Mouse (Mus musculus) midbrain, embryonic 11.5 days (tissue): ENCODE results near the gene Ugt1a10. TPM values are rescaled to one million over a fixed set of nuclear protein-coding genes. Genes with fewer than 3 reads are reported as not detected.

Experiments
- ATAC-seq: fragments of 200-750 bp; cut with Nextera tagmentation; 2 replicates; pipeline ENCODE4 v1.8.0; 2017; ENCODE audit warnings: moderate TSS enrichment, moderate library complexity; ENCODE audit not compliant: low FRiP score
- DNase-seq: peaks from one replicate; pipeline ENCODE4 v3.0.0; 2015; ENCODE audit warnings: low spot score; ENCODE audit errors: missing footprints
- H3K27ac ChIP-seq: fragments of 300-500 bp; sonication (generic); 2 replicates; pipeline ENCODE4 v1.5.1; 2014; ENCODE audit warnings: low read depth, low read length
- H3K27me3 ChIP-seq: fragments of 300-500 bp; sonication (generic); 2 replicates; pipeline ENCODE4 v1.6.1; 2014; ENCODE audit warnings: mild to moderate bottlenecking, low read length, moderate library complexity, mixed read lengths; ENCODE audit not compliant: control insufficient read depth, insufficient read depth
- H3K36me3 ChIP-seq: fragments of 300-500 bp; sonication (generic); 2 replicates; pipeline ENCODE4 v1.6.1; 2014; ENCODE audit warnings: mild to moderate bottlenecking, low read length, moderate library complexity, mixed read lengths; ENCODE audit not compliant: control insufficient read depth, insufficient read depth
- H3K4me1 ChIP-seq: fragments of 300-500 bp; sonication (generic); 2 replicates; pipeline ENCODE4 v1.6.1; 2014; ENCODE audit warnings: low read length; ENCODE audit not compliant: control insufficient read depth, insufficient read depth
- H3K4me2 ChIP-seq: fragments of 300-500 bp; sonication (generic); 2 replicates; pipeline ENCODE4 v1.6.1; 2014; ENCODE audit warnings: mild to moderate bottlenecking, moderate library complexity
- H3K4me3 ChIP-seq: fragments of 300-500 bp; sonication (generic); 2 replicates; pipeline ENCODE4 v1.5.1; 2014; ENCODE audit warnings: low read depth, low read length
- H3K9ac ChIP-seq: fragments of 300-500 bp; sonication (generic); 2 replicates; pipeline ENCODE4 v1.6.1; 2014; ENCODE audit warnings: low read length
- H3K9me3 ChIP-seq: fragments of 300-500 bp; sonication (generic); 2 replicates; pipeline ENCODE4 v1.6.1; 2016; ENCODE audit warnings: low read length; ENCODE audit not compliant: control insufficient read depth
- WGBS: fragments of 180-500 bp; shearing (Covaris S2); extraction: QIAGEN DNeasy Blood & Tissue Kit; methylation state at CpG from one replicate; pipeline ENCODE4 v1.1.7; 2014; 5-methylcytosine and 5-hydroxymethylcytosine counted together
- polyA plus RNA-seq: library from polyadenylated mRNA; unstranded; fragments of >200 nt; fragmentation: Nextera tagmentation; extraction: Ambion mirVana; gene quantifications from 2 replicates; pipeline ENCODE4 v1.2.1, GENCODE M21; 2014

Gene Ugt1a10
- polyA plus RNA-seq, 1 experiment from 2014 or later = not detected

DNA sequence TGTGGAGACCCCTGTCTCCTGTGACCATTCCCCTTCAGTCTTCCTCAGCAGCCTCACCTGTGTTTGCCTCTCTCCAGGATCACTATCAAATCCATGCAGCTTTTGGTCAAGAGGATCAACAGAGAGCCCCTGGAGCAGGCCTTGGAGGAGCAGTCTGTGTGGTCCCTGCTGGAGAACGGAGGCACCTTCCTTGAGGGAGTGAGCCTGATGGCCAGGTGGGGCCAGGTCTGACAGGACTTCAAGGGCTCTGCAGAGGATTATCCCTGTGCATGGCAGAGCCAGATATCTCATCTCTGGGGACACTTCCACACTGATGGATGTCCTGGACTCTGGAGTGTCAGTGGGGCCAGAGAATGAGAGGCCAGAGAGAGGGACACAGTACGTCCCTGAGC lies 200.3 kb downstream of the Ugt1a10 start:
- 63% methylated on average over 2 of the region's 2 CpGs for WGBS
- H3K4me3 ChIP-seq = no peak overlapping the region

DNA sequence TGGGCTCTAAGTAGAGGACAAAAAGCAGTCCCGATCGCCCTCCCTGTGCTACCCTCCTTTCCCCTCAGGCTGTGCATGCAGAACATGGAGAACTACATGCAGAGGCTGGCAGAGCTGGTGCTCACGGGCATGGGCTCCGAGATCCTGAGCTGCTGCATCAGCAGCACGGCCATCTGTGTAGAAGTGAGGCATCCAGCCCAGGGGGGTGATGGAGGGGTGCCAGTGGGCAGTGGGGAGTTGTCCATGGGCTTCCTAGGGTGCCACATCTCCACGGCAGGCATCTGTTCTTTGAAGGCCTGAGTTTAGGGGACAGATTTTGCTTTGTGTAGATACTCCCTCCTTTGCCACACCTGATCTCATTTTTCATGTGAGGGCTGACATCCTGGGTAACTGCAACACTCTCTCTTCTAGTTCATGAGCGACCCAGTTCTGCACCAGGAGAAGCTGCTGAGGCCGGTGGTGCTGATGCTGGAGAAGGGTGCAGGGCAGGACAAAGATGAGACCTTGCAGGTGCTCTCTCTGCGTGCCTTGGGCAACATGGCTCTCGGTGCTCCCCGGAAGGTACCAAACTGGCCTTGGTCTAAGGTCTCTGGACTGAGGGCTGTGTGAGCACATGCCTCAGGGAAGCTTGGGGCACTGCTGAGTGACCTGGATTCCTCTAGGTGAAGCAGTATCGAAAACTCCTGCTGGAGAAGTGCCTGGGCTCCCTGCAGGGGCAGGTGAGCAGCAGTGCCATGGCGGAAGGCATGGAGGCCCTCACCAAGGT lies 201.0 kb downstream of the Ugt1a10 start:
- Histone ChIP-seq H3K9me3 (peaks cover 75% of the 10 kb centered on the region), H3K4me1 (no peaks in the 10 kb centered on the region), H3K9ac (no peak overlapping the region), H3K4me2 (no peak overlapping the region), H3K27me3 (no peaks in the 10 kb centered on the region), H3K27ac (no peak overlapping the region), H3K36me3 (peaks cover 6% of the 10 kb centered on the region; the same call in 1 of the 2 replicates), H3K4me3 (no peak overlapping the region)
- DNase-seq (no peak), ATAC-seq (no peak)
- WGBS = 80% methylated on average over 13 of the region's 13 CpGs

More for the DNA sequence above, 200.3 kb downstream of the Ugt1a10 start:
- DNase-seq (no peak), ATAC-seq (0 out of 2 replicates have a peak, but pooled peaks have one; percentile 1)
- peaks cover 5% of the 10 kb centered on the region; the same call in 1 of the 2 replicates for H3K36me3 ChIP-seq
- H3K9ac ChIP-seq = no peak overlapping the region
- no peaks in the 10 kb centered on the region for H3K27me3 ChIP-seq
- no peaks in the 10 kb centered on the region for H3K4me1 ChIP-seq
- no peak overlapping the region for H3K27ac ChIP-seq
- H3K4me2 ChIP-seq = no peak overlapping the region
- H3K9me3 ChIP-seq = peaks cover 82% of the 10 kb centered on the region

DNA sequence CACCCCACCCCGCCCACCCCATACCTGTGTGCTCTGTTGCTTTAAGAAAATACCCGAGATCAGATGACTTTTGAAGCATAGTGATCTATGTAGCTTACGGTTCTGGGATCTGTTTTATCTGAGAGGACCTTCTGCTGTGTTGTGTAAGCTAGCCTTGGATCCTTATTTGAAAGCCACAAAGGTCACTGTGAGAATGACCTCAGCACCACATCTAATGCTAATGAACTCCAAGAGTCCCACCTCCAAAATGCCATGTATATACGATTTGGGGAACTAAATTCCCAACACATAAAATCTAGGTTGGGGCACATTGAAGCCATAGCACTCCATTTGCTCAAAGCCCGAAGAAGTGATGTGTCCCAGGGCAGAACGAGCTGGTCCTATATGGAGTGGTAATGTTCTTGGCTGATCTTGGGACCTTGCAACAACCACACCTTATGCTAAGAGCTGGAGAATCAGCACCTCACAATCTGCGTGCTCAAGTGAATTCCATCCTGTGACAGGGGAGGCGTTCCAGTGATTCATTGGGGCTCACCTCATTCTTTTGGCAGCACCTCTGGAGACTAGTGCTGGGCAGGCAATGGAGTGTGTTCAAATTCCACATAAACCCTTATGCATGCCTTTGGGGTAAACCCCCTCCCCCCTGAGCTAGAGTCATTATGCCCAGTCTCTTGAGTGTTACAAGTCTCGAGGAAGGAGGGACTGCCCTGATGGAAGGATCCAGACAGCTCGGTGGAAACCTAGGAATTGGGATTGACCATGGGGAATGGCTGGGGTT lies 201.9 kb downstream of the Ugt1a10 start:
- peaks cover 77% of the 10 kb centered on the region for H3K9me3 ChIP-seq
- H3K4me1 ChIP-seq = no peaks in the 10 kb centered on the region
- no peaks in the 10 kb centered on the region for H3K27me3 ChIP-seq
- H3K9ac ChIP-seq = no peak overlapping the region
- no peak overlapping the region for H3K27ac ChIP-seq
- no peak overlapping the region for H3K4me2 ChIP-seq
- H3K4me3 ChIP-seq = no peak overlapping the region
- peaks cover 13% of the 10 kb centered on the region for H3K36me3 ChIP-seq
- ATAC-seq = no peak
- DNase-seq = no peak
- whole genome bisulfite sequencing = 82% methylated on average over 10 of the region's 10 CpGs

DNA sequence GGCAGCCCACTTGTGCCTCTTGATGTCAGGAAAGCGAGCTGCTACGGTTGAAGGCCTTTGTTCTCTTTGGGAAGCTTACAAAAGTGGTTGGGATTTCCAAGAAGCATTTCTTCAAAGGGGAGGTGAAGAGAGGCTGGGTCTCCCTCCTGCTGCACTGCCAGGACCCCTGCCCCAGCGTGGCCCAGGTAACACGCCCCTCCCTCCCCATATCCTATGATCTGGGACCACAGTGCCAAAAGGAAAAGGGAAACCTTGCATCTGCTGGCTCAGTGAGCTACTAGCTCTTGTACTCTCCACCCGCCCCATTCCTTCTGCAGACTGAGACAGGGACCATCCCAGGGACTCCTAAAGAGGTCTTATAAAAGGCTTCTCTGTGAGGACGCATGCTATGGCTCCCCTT lies 202.5 kb downstream of the Ugt1a10 start:
- Histone ChIP-seq H3K36me3 (peaks cover 19% of the 10 kb centered on the region), H3K4me2 (no peak overlapping the region), H3K27ac (no peak overlapping the region), H3K27me3 (no peaks in the 10 kb centered on the region), H3K4me3 (no peak overlapping the region), H3K4me1 (no peaks in the 10 kb centered on the region), H3K9me3 (peaks cover 71% of the 10 kb centered on the region), H3K9ac (no peak overlapping the region)
- DNase-seq = no peak
- ATAC-seq = no peak
- 80% methylated on average over 6 of the region's 6 CpGs for whole genome bisulfite sequencing

DNA sequence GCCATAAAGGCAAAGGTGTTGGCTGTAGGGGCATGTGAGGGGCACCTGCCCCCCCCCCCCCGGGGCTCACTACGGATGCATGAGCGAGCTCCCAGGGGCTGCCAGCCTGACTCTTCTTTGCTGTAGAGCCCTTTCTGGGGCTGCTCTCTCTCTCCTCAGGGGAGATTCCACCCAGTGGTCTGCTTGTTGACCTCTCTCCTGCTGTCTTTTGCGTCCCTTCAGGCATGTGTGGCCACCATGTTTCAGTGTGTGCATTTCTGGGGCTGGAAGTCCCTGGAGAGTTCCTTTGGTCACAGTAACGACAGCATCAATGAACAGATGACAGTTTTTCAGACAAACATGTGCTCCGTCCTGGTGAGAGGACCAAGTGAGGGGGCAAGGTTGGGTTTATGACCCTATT lies 203.2 kb downstream of the Ugt1a10 start:
- no peak overlapping the region for H3K9ac ChIP-seq
- DNase-seq (no peak), ATAC-seq (no peak)
- H3K27ac ChIP-seq = no peak overlapping the region
- WGBS = 68% methylated on average over 6 of the region's 6 CpGs
- H3K27me3 ChIP-seq = no peaks in the 10 kb centered on the region
- H3K4me2 ChIP-seq = no peak overlapping the region
- H3K36me3 ChIP-seq = peaks cover 26% of the 10 kb centered on the region
- peaks cover 65% of the 10 kb centered on the region for H3K9me3 ChIP-seq
- no peak overlapping the region for H3K4me3 ChIP-seq
- H3K4me1 ChIP-seq = no peaks in the 10 kb centered on the region

DNA sequence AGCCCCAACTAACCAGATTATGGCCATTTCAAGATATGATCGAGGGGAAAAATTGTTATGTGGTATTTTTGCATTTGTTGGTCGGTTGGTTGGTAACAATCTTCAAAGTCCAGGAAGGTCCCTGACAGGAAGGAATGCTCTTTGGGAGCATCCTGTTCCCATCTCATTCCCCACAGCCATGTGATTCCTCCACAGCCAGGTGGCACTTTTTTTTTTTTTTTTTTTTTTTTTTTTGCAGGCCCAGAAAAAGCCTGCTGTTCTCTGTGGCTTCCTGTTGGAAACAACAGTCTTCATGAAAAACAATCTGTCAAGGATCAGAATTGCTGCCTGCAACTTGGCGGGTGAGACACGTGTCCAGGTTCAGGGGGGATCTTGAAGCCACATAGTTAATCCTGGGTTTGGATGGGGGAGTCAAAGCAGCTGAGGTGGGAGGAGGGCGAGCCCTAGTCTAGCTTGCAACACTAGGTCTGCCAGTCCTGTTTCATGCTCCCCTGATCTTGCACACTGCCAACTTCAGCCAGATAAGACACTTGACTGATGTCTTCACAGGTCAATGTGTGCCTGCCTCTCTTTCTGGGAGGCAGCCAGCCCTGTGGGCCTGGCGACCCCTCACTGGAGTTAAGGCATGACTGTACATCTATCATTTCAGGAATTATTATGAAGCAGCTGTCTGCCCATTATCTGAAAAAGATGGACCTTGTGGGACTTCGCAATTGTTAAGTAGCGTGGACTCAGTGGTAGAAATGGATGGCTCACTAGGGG lies 203.9 kb downstream of the Ugt1a10 start:
- DNase-seq (no peak), ATAC-seq (peak; percentile 6; the same call in 1 of the 2 replicates)
- 82% methylated on average over 8 of the region's 8 CpGs for WGBS
- no peaks in the 10 kb centered on the region for H3K27me3 ChIP-seq
- no peak overlapping the region for H3K4me2 ChIP-seq
- no peaks in the 10 kb centered on the region for H3K4me1 ChIP-seq
- H3K9me3 ChIP-seq = peaks cover 58% of the 10 kb centered on the region
- no peak overlapping the region for H3K27ac ChIP-seq
- H3K4me3 ChIP-seq = no peak overlapping the region
- no peak overlapping the region for H3K9ac ChIP-seq
- H3K36me3 ChIP-seq = peaks cover 33% of the 10 kb centered on the region

DNA sequence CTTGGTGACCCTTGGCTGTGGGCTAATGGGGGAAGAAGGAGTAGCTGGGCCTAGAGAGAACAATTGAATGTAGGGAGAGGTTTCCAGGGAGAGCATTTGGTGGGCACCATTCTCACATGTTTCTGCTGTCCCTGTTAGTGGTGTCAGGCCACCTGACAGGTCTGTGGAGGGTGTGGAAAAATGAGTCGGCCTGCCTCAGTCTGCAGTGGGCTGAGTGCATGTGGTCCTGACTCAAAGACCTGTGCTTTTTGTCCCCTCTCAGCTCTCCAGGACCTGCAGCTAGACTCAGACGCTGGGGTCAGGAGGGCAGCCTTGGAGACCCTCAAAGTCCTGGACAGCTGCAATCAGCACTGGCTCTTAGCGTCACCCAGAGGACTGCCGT lies 204.4 kb downstream of the Ugt1a10 start:
- 84% methylated on average over 4 of the region's 4 CpGs for WGBS
- H3K27ac ChIP-seq = no peak overlapping the region
- H3K4me3 ChIP-seq = no peak overlapping the region
- no peak overlapping the region for H3K9ac ChIP-seq
- H3K27me3 ChIP-seq = no peaks in the 10 kb centered on the region
- H3K4me1 ChIP-seq = no peaks in the 10 kb centered on the region
- H3K9me3 ChIP-seq = peaks cover 52% of the 10 kb centered on the region
- peak; percentile 5 for ATAC-seq
- H3K36me3 ChIP-seq = peaks cover 38% of the 10 kb centered on the region
- DNase-seq = no peak
- no peak overlapping the region for H3K4me2 ChIP-seq

DNA sequence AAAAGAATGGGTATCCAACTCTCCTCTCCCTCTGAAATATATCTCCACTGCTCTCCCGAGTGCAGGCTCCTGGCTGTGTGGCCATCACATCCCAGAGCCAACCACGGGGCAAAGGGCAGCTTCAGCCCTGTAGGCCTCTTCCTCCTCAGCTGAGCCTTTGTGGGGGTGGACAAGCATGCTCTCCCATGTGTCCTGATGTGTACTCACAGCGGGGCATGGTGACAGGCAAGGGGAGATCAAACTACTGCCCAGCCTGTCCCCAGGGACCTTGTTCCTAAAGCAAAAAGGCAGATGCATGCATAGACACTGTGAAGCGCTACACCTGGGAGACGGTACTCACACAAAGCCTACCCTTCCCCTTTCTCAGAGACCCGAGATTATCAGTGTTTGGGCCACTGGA lies 204.9 kb downstream of the Ugt1a10 start:
- Histone ChIP-seq H3K4me2 (no peak overlapping the region), H3K9me3 (peaks cover 48% of the 10 kb centered on the region), H3K4me1 (no peaks in the 10 kb centered on the region), H3K27me3 (no peaks in the 10 kb centered on the region), H3K36me3 (peaks cover 43% of the 10 kb centered on the region), H3K27ac (no peak overlapping the region), H3K4me3 (no peak overlapping the region), H3K9ac (no peak overlapping the region)
- no peak for DNase-seq
- peak; percentile 19 for ATAC-seq
- 82% methylated on average over 6 of the region's 6 CpGs for WGBS
